Mouse (Mus musculus): ENCODE measurements at regions not wholly inside any gene's neighbourhood (a gene's known extent, or its start where the extent isn't known, plus 50 kb on each side); places are given as distances from the start of the nearest gene placed in this dataset.

- TF ChIP-seq FLI1 (IDR thresholded peaks at IDR 0.05; ENCODE audit: low read length) (no peak), GATA1 (IDR thresholded peaks at IDR 0.05; ENCODE audit: borderline replicate concordance, low read length) (no peak)
These were observed 98.3 kb upstream of the Dlg1 start for GRCm38 (mm10) chr16:31564926-31565325.
